Mouse (Mus musculus) leukemia stem cell, adult 10-12 weeks (primary cell): ENCODE measurements around the gene Zfp580. TPM values are rescaled to one million over a fixed set of nuclear protein-coding genes. Genes with fewer than 3 reads are reported as not detected.

Experiments
- polyA plus RNA-seq: library from polyadenylated mRNA; stranded (reverse); fragments of >175 nt; gene quantifications from 2 replicates; pipeline ENCODE4 v1.2.3, GENCODE M21; 2012; ENCODE audit warnings: low replicate concordance

Zfp580 gene
- polyA plus RNA-seq: 8.1 and 27.6 TPM in 2 replicates

GRCm38 (mm10) chr7:5051193-5052192 lies at the start of gene Zfp580:
Gene Zfp580 (plus strand): TSS chr7:5051538.

GRCm38 (mm10) chr7:5014251-5015117 lies 36.9 kb upstream of the Zfp580 start, which contains the start of the genes Zfp524 and Fiz1:
Gene Zfp524 (plus strand): TSS chr7:5014415.
Gene Fiz1 (minus strand): TSS chr7:5014697.

GRCm38 (mm10) chr7:5015118-5016001 lies 36.0 kb upstream of the Zfp580 start, which contains the start of gene Gm44973:
Gene Gm44973 (plus strand): TSS chr7:5015496.

GRCm38 (mm10) chr7:5020000-5020681 lies 31.2 kb upstream of the Zfp580 start, which contains the start of the genes Zfp865 and Ccdc106:
Gene Zfp865 (plus strand): TSS chr7:5020376.
Gene Ccdc106 (plus strand): TSS chr7:5020553.

GRCm38 (mm10) chr7:5033818-5034217 lies 17.5 kb upstream of the Zfp580 start, which contains the start of gene 4632433K11Rik:
Gene 4632433K11Rik (plus strand): TSS chr7:5034118.

GRCm38 (mm10) chr7:5038109-5038732 lies 13.1 kb upstream of the Zfp580 start, which contains the start of gene Zfp784:
Gene Zfp784 (minus strand): TSS chr7:5038446.

GRCm38 (mm10) chr7:5061774-5062359 lies 10.5 kb downstream of the Zfp580 start, which contains the start of gene U2af2:
Gene U2af2 (plus strand): TSS chr7:5062143.

GRCm38 (mm10) chr7:5080010-5080751 lies 28.8 kb downstream of the Zfp580 start, which contains the start of gene Epn1:
Gene Epn1 (plus strand): TSS chr7:5080235.

Other genes with a start within 250 kb of the Zfp580 start
- 297 and 1,174 TPM in 2 replicates for gene Ube2s, start 238.9 kb upstream of the Zfp580 start, polyA plus RNA-seq
- gene Shisa7, start 206.8 kb upstream of the Zfp580 start, polyA plus RNA-seq: 0.09 TPM in 1 of 2 replicates, not detected in the other
- 0.36 and 0.54 TPM in 2 replicates for gene Isoc2b, start 181.3 kb upstream of the Zfp580 start, polyA plus RNA-seq
- 2.1 and 10.8 TPM in 2 replicates for gene Isoc2a, start 174.4 kb upstream of the Zfp580 start, polyA plus RNA-seq
- gene Gm36210, start 145.0 kb upstream of the Zfp580 start, polyA plus RNA-seq: 0.27 TPM in 1 of 2 replicates, not detected in the other
- gene Zfp628, start 136.3 kb upstream of the Zfp580 start, polyA plus RNA-seq: 71.6 and 77.8 TPM in 2 replicates
- gene Nat14, start 129.5 kb upstream of the Zfp580 start, polyA plus RNA-seq: 2.4 and 2.5 TPM in 2 replicates
- gene Ssc5d, start 125.8 kb upstream of the Zfp580 start, polyA plus RNA-seq: 0.38 and 0.55 TPM in 2 replicates
- 0.20 and 0.42 TPM in 2 replicates for gene Sbk2, start 87.1 kb upstream of the Zfp580 start, polyA plus RNA-seq
- not detected in 2 replicates for gene Sbk3, start 80.4 kb upstream of the Zfp580 start, polyA plus RNA-seq
- 12.4 and 20.9 TPM in 2 replicates for gene Zfp579, start 55.4 kb upstream of the Zfp580 start, polyA plus RNA-seq
- gene Zfp524, start 37.1 kb upstream of the Zfp580 start, polyA plus RNA-seq: 84.6 and 112 TPM in 2 replicates
- 21.6 and 58.9 TPM in 2 replicates for gene Fiz1, start 36.8 kb upstream of the Zfp580 start, polyA plus RNA-seq
- gene Gm44973, start 36.0 kb upstream of the Zfp580 start, polyA plus RNA-seq: 33.3 TPM in 1 of 2 replicates, not detected in the other
- gene Zfp865, start 31.2 kb upstream of the Zfp580 start, polyA plus RNA-seq: 98.5 and 146 TPM in 2 replicates
- 0.44 and 1.1 TPM in 2 replicates for gene Ccdc106, start 31.0 kb upstream of the Zfp580 start, polyA plus RNA-seq
- not detected in 2 replicates for gene 4632433K11Rik, start 17.4 kb upstream of the Zfp580 start, polyA plus RNA-seq
- gene Zfp784, start 13.1 kb upstream of the Zfp580 start, polyA plus RNA-seq: 2.2 and 2.8 TPM in 2 replicates
- 584 and 990 TPM in 2 replicates for gene U2af2, start 10.6 kb downstream of the Zfp580 start, polyA plus RNA-seq
- gene Epn1, start 28.7 kb downstream of the Zfp580 start, polyA plus RNA-seq: 1,843 and 1,854 TPM in 2 replicates
- gene Rfpl4, start 65.4 kb downstream of the Zfp580 start, polyA plus RNA-seq: not detected in 2 replicates
- gene Rasl2-9, start 74.4 kb downstream of the Zfp580 start, polyA plus RNA-seq: not detected in 2 replicates
- 0.02 TPM in 2 replicates for gene Vmn1r55, start 98.1 kb downstream of the Zfp580 start, polyA plus RNA-seq
- 0.22 TPM in 1 of 2 replicates, not detected in the other for gene Vmn1r56, start 145.2 kb downstream of the Zfp580 start, polyA plus RNA-seq
- not detected in 2 replicates for gene Vmn1r57, start 167.0 kb downstream of the Zfp580 start, polyA plus RNA-seq